Mouse (Mus musculus) forebrain, embryonic 10.5 days (tissue): ENCODE data around the gene Etv3. TPM values are rescaled to one million over a fixed set of nuclear protein-coding genes. Genes with fewer than 3 reads are reported as not detected.

Source experiments
- DNase-seq: peaks from one replicate; pipeline ENCODE4 v3.0.0-alpha.2; 2017; ENCODE audit warnings: low spot score; ENCODE audit errors: extremely low spot score
- H3K27ac ChIP-seq: fragments of 300-500 bp; sonication (generic); 2 replicates; pipeline ENCODE4 v1.5.1; 2016; ENCODE audit warnings: mild to moderate bottlenecking
- H3K27me3 ChIP-seq: fragments of 300-500 bp; sonication (generic); 2 replicates; pipeline ENCODE4 v1.6.1; 2016; ENCODE audit warnings: mild to moderate bottlenecking; ENCODE audit not compliant: poor library complexity, severe bottlenecking
- H3K36me3 ChIP-seq: fragments of 300-500 bp; sonication (generic); replicated peaks from 2 replicates; pipeline ENCODE4 v1.6.1; 2016; ENCODE audit warnings: mild to moderate bottlenecking, moderate library complexity
- H3K4me1 ChIP-seq: fragments of 300-500 bp; sonication (generic); 2 replicates; pipeline ENCODE4 v1.6.1; 2016
- H3K4me3 ChIP-seq: fragments of 300-500 bp; sonication (generic); 2 replicates; pipeline ENCODE4 v1.5.1; 2016; ENCODE audit warnings: mild to moderate bottlenecking, moderate library complexity
- H3K9me3 ChIP-seq: fragments of 300-500 bp; sonication (generic); 2 replicates; pipeline ENCODE4 v1.6.1; 2016; ENCODE audit warnings: mild to moderate bottlenecking, moderate library complexity
- WGBS: fragments of 180-500 bp; shearing (Covaris S2); methylation state at CpG from one replicate; pipeline ENCODE4 v1.1.7; 2016; 5-methylcytosine and 5-hydroxymethylcytosine counted together
- polyA plus RNA-seq: library from polyadenylated mRNA; unstranded; fragments of >200 nt; fragmentation: Nextera tagmentation; extraction: Ambion mirVana; gene quantifications from 2 replicates; pipeline ENCODE4 v1.2.1, GENCODE M21; 2016

The Etv3 gene
- polyA plus RNA-seq, 1 experiment from 2014 or later, result 10.9 TPM

DNA sequence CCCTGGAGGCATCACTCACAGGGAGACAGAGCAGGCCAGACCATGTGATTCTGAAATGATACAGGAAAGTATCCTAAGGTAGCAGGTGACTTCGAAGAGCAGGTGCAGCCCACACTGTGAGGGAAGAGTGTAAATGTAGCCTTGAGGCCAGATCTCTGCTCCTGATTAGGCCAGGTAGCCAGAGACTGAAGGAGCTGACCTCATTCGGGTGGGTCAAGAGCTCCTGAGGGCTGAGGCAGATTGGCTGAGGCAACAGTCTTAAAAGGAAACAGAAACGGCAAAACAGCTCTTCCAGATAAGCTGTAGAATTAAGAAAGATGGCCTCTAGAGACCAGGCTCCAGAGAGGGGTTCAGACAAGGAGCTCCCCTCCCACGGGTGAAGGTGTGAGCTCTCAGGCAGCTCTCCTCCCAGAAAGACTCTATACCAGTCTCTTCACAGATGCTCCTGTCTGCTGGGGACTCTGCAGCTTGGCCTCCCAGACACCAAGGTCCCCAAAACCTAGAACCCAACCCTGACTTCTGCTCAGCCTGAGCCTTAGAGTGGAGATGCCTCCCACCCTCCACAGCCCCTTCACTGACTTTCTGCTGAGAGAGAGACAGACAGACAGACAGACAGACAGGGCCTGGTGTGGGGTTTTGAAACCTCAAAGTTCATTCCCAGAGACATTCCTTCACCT, 20.3 kb upstream of the Etv3 start:
- no peak for DNase-seq
- WGBS, result 70% methylated on average over 4 of the region's 4 CpGs

DNA sequence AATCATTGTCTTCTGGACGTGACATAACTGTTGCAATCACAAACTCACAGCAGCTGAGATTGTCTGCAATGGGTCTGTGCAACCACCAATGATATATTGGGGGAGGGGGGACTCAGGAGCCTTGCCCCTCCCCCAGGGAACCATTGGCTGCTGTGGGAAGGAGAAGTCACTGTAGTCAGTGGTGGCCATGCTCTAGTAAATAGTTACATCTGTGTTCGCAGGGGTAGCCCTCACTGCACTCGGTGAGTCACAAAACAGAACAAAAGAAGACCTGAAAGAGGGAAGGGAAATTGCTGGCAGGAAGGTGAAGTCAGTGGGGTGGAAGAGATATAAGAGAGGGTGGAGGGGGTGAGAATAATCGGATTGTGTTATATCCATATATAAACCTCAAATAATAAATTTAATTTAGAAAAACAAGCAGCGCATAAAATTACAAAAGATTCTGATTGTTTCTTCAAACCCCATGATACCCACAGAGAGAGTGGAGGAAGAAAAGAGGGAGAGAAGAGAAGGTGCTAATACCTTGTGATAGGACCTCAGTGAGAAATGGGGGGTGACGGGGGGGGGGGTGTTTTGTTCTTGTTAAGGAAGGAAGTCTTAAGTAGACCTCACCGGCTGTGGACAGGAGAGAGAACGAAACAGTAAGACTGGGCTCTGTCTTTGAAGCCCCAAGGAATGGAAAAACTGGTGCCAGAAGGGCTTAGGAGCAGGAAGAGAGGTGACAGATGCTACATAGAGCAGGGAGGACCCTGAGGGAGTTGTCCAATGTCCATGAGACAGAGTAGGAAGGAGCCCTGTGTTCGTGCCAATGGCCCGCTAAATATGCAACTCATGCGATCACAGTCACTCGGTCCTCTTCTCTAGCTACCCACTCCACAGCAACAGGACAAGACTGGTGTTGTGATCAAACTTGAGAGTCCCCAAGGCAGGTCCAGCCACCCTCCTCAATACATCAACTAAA, 18.5 kb upstream of the Etv3 start:
- no peak overlapping the region for H3K27ac ChIP-seq
- H3K27me3 ChIP-seq, result peaks cover 25% of the 10 kb centered on the region
- 86% methylated on average over 12 of the region's 12 CpGs for WGBS
- no peak overlapping the region for H3K4me3 ChIP-seq
- H3K9me3 ChIP-seq, result no peaks in the 10 kb centered on the region
- DNase-seq, result no peak
- no peaks in the 10 kb centered on the region for H3K36me3 ChIP-seq
- peaks cover 24% of the 10 kb centered on the region for H3K4me1 ChIP-seq

More for the DNA sequence above, 20.3 kb upstream of the Etv3 start:
- peaks cover 19% of the 10 kb centered on the region for H3K27me3 ChIP-seq
- peaks cover 30% of the 10 kb centered on the region for H3K4me1 ChIP-seq
- H3K4me3 ChIP-seq, result no peak overlapping the region
- no peaks in the 10 kb centered on the region for H3K9me3 ChIP-seq
- no peaks in the 10 kb centered on the region for H3K36me3 ChIP-seq
- no peak overlapping the region for H3K27ac ChIP-seq

DNA sequence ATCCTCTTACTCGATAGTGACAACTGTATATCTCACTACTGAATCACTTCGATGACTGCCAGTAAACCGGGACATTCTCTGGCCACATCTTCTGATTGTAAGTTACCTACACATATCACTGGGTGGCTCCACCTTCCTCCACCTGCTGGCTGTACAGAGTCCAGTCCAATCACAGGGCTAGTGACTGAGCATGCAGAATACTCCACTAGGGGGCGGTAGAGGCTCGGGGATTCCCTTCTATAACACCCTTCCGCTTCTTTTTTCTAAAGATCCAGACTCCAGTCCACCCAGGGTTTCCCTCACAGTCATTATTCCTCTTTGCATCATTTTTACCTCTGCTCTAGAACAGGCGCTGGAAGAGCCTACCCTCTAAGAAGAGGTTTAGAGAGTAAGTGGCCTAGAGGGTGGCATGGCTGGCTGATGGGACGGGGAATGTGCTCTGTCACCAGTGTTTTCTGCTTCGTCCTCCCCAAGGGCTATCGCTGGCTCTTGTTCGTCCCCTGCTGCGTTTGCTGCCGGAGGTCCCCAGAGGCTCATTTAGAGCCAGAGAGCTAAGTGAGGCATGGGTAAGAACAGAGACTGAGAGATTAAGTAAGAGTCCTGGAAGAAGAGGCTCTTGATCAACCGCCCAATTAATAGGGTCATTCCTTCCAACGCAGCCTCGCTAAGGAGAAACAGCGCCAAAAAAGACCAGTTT, 16.9 kb upstream of the Etv3 start:
- Histone ChIP-seq H3K4me1 (peaks cover 27% of the 10 kb centered on the region), H3K27me3 (peaks cover 21% of the 10 kb centered on the region), H3K4me3 (peak overlapping the region; percentile 33), H3K27ac (peak overlapping the region; percentile 54; the same call in 1 of the 2 replicates), H3K36me3 (no peaks in the 10 kb centered on the region), H3K9me3 (no peaks in the 10 kb centered on the region)
- WGBS, result 22% methylated on average over 17 of the region's 17 CpGs
- DNase-seq, result peak; percentile 83

DNA sequence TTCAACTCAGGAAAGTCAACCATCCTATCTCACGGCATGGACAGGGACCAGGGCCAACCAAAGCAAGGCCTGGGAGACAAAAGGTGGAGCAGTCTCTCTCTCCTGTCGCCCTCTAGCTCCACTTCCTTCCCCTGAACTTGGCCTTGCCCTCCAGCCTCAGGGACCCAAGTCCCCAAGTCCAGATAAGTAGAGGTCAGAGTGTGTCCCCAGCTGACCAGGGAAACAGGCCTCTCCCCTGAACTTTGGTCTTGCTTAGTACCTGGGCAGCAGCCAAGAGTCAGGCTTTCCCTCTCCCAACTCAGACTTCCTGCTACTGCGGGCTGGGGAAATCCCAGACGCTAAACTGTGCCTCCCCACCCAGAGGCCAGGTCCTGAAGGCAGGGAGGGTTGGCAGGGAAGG, 16.1 kb upstream of the Etv3 start:
- H3K27ac ChIP-seq, result 0 out of 2 replicates have a peak overlapping the region, but pooled peaks have one; percentile 54
- no peaks in the 10 kb centered on the region for H3K9me3 ChIP-seq
- H3K4me1 ChIP-seq, result peaks cover 27% of the 10 kb centered on the region
- H3K27me3 ChIP-seq, result peaks cover 18% of the 10 kb centered on the region
- no peak overlapping the region for H3K4me3 ChIP-seq
- no peak for DNase-seq
- 53% methylated on average over 4 of the region's 4 CpGs for WGBS
- H3K36me3 ChIP-seq, result no peaks in the 10 kb centered on the region

DNA sequence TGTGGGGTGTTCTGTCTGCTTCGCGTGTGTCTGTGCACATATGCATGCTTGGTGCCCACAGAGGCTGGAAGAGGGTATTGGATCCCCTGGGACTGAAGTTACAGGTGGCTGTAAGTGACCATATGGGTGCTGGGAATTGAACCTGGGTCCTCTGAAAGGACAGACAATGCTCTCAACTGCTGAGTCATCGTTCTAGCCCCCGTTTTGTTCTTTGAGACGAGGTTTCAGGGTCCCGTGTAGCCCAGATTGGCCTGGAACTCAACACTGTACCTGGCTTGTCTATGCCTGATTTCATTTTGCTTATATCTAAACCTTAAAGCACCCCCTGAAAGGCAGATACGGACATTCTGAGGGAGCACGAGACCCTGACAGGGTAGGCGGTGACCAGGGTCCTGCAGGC, 14.4 kb upstream of the Etv3 start:
- no peak overlapping the region for H3K27ac ChIP-seq
- no peaks in the 10 kb centered on the region for H3K9me3 ChIP-seq
- peaks cover 32% of the 10 kb centered on the region for H3K4me1 ChIP-seq
- H3K4me3 ChIP-seq, result no peak overlapping the region
- H3K36me3 ChIP-seq, result no peaks in the 10 kb centered on the region
- DNase-seq, result no peak
- WGBS, result 89% methylated on average over 9 of the region's 9 CpGs
- peaks cover 18% of the 10 kb centered on the region for H3K27me3 ChIP-seq

DNA sequence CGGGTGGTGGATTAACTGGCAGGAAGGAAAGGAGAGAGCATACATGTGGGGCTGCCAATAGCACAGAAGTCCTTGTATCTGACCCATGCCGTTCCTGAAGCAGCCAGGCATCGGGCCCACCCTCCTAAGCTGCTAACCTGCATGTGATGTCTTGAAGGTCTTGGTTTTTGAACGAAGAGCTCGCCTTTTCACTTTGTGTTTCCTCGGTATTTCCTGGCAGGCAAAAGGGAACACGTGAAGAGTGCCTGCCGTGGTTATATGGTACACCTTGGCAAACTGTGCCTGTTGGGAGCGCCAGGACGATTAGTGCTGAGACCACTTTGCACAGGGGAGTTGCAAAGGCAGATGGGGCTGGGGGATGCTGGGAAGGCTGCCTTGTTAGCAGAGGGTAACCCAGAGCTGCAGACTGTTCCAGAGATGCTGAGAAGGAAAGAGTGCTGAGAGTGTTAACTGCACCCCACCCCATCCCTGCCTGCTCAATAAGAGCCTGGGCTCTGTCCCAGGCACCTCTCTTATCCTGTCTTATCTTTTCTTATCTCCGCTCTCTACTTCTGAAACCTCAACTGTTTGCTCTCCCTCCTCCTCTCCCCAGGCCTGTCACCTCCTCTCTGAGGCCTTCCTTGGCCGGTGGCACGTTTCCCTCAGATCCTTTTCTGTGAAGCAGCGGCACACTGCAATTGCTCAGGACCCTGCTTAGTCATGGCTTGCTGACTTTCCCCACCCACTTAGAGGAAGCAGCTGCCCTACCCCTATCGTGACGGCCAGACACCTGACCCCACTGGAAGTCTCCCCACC, 13.0 kb upstream of the Etv3 start:
- Histone ChIP-seq H3K27me3 (peaks cover 18% of the 10 kb centered on the region), H3K4me3 (no peak overlapping the region), H3K36me3 (no peaks in the 10 kb centered on the region), H3K4me1 (peaks cover 32% of the 10 kb centered on the region), H3K9me3 (no peaks in the 10 kb centered on the region), H3K27ac (no peak overlapping the region)
- DNase-seq, result no peak
- WGBS, result 48% methylated on average over 16 of the region's 16 CpGs

DNA sequence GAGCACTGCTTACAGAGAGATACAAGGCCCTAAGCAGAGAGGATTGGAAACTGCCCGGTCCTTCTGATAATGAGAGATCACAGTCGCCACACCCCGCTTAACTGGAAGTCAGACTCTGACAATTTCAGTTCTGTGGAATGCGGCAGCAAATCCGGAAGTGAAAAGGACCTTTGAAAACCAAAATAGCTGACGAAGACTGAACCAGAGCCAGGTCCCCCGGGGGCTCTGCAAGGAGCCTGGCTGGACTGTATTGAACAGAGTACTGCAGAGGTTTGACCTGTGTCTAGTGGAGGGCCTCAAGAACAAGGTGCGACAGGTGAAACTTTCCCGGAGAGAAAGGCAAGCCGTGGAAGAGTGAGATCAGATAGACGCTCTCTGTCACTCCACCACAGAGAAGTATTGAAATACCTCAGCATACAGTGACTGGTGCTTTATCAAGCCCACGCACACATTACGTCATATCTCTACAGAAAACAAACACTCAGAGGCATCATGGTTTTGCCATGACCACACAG, 9.6 kb upstream of the Etv3 start:
- Histone ChIP-seq H3K36me3 (no peaks in the 10 kb centered on the region), H3K4me1 (peaks cover 12% of the 10 kb centered on the region), H3K9me3 (no peaks in the 10 kb centered on the region), H3K27me3 (no peaks in the 10 kb centered on the region), H3K4me3 (no peak overlapping the region), H3K27ac (no peak overlapping the region)
- DNase-seq, result no peak
- 62% methylated on average over 13 of the region's 13 CpGs for WGBS

DNA sequence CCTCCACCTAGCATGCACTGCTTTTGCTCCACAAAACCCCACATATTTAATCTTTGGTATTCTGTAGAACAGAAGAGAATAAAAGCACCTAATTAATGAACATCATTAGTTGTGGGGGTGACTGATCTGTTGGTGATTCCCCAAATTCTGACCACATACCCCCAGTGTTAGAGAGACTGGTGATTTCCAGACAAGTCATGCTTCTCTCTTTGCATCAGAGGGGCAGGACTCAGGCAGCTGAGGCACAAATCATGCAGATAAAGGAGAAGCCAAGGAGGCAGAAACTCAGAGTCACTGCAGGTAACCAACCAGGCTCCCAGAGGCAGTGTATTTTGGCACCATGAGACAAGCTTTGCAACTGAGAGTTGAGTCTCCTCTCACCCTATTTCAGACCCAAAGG, 6.8 kb upstream of the Etv3 start:
- DNase-seq, result no peak
- Histone ChIP-seq H3K36me3 (no peaks in the 10 kb centered on the region), H3K27me3 (no peaks in the 10 kb centered on the region), H3K4me1 (peaks cover 5% of the 10 kb centered on the region; the same call in 1 of the 2 replicates), H3K27ac (no peak overlapping the region), H3K4me3 (no peak overlapping the region), H3K9me3 (no peaks in the 10 kb centered on the region)

DNA sequence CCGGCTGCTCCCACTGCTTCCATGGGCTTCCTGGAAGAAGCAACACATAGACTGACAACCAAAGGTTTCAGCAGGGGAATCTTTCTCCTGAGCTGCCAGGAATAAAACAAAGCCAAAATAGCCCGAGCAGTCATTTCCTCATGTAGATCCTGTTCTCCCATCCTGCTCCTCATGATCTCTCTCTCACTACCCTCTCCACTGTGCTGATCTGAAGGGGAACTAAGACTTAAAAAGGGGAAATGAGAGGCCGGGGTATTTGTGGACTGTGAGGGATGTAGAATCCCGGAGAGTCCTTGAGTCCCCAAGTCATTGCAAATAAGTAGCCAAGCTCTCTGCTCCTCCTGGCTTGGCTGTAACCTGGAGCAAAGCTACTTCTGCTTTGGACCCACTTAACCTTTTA, 4.1 kb upstream of the Etv3 start:
- H3K27ac ChIP-seq, result no peak overlapping the region
- H3K27me3 ChIP-seq, result no peaks in the 10 kb centered on the region
- H3K4me1 ChIP-seq, result peaks cover 14% of the 10 kb centered on the region
- no peaks in the 10 kb centered on the region for H3K36me3 ChIP-seq
- WGBS, result 80% methylated on average over 4 of the region's 4 CpGs
- no peak for DNase-seq
- no peaks in the 10 kb centered on the region for H3K9me3 ChIP-seq
- no peak overlapping the region for H3K4me3 ChIP-seq

DNA sequence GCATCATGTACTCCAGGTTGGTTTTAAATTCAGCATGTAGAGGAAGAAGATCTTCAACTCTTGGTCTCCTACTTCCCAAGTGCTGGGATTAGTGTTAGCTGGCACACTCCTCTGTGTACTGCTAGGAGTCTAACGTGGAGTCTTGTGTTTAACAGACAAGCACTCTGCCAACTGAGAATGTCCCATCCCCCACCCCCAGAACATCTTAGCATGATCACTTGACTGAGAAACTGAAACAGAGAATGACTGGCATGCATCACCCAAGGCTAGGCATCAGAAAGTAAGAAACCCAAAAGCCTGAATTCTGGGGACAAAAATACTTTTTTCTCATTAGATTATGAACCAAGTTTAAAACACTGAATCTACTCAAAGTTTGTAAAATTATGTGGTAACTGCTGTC, 3.4 kb upstream of the Etv3 start:
- no peaks in the 10 kb centered on the region for H3K27me3 ChIP-seq
- 73% methylated on average over 1 of the region's 1 CpGs for WGBS
- no peak for DNase-seq

DNA sequence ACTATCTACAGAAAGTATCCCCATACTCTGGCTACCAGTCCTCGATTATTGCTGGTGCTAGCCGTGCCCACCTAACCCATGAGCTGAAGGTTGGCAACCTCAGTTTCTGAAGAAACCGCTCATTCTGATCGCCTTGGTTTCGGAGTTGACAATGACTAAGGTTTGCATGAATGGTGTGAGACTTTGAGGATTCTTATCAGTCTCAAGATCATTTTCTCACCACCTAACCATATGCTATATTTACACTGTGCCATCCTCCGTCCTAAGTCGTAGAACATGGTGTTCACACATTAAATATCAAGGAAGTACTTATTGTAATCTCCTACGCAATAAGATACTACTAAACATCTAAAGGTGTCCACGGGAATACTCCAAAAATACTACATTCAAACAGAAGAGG, 1.5 kb upstream of the Etv3 start:
- H3K4me3 ChIP-seq, result no peak overlapping the region
- H3K36me3 ChIP-seq, result peaks cover 17% of the 10 kb centered on the region
- no peak for DNase-seq
- no peaks in the 10 kb centered on the region for H3K27me3 ChIP-seq
- H3K9me3 ChIP-seq, result no peaks in the 10 kb centered on the region
- peaks cover 23% of the 10 kb centered on the region for H3K4me1 ChIP-seq
- WGBS, result 92% methylated on average over 9 of the region's 9 CpGs
- H3K27ac ChIP-seq, result no peak overlapping the region

More for the DNA sequence above, 3.4 kb upstream of the Etv3 start:
- Histone ChIP-seq H3K4me3 (no peak overlapping the region), H3K27ac (no peak overlapping the region), H3K9me3 (no peaks in the 10 kb centered on the region), H3K4me1 (peaks cover 21% of the 10 kb centered on the region), H3K36me3 (no peaks in the 10 kb centered on the region)
